Mouse (Mus musculus): ENCODE measurements around the gene Trappc5. TPM values are rescaled to one million over a fixed set of nuclear protein-coding genes. Genes with fewer than 3 reads are reported as not detected.
A peak's percentile ranks its signal among the peaks of the same experiment; 100 is the strongest.

Trappc5 gene
- total RNA-seq (2021), result 10 to 100 TPM; 26.5 to 32.9 TPM

GRCm38 (mm10) chr8:3676131-3676992 is at the start of gene Trappc5:
TSS of gene Trappc5 (plus strand) at chr8:3676299.
- peak; percentile 94 to 97 for DNase-seq (ENCODE audit: extremely low spot score in 1 of 2, low spot score in 1 of 2)

- no peak for DNase-seq (ENCODE audit: extremely low spot score in 1 of 2, low spot score in 1 of 2)
These were observed 49.1 kb upstream of the Trappc5 start for GRCm38 (mm10) chr8:3626971-3627370.

GRCm38 (mm10) chr8:3628014-3628413 is 48.1 kb upstream of the Trappc5 start:
- DNase-seq (ENCODE audit: extremely low spot score in 1 of 2, low spot score in 1 of 2), result no peak

DNA sequence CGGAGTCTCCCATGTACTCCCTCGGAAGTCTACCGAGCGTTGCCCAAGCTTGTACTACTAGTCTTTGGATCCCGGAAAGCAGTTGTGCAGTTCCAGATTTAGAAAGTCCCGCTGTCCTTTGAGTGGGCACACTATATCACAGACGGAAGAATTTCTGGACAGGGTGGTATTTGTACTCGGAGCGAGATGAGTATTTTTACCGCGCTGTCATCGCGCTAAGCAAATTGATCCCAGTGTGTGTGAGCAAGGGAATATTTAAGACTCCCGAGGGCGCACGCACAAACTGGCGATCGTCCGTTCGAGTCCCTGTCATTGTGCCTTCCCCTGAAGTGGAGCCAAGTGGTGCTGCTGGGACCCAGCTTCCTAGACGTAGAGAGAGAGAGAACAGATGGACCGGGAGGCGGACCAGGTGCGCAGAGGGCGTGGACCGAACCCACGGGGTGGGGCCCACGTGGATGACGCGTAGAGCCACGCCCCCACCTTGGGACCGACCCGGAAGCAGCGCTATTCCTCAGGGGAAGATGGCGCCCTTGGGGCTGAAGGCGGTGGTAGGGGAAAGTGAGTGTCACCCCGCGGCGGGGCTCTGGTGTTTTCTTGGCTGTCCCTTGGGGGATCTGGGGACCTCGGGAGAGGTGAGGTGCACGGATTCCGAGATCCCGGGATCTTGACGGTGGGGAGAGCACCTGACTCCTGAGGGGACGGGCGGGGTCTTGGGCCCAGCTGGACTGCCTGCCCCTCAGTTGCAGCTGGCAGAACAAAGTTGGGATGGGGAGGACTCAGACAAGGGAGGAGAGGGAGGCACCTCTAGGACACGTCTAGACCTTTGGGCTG is 45.2 kb upstream of the Trappc5 start, which contains the start of gene Stxbp2:
TSS of gene Stxbp2 (plus strand) at position 309 of the 831 bp plus-strand sequence.
- peak; percentile 56 to 58 for DNase-seq (ENCODE audit: extremely low spot score in 1 of 2, low spot score in 1 of 2)

GRCm38 (mm10) chr8:3631478-3631875 is 44.6 kb upstream of the Trappc5 start:
- no peak for DNase-seq (ENCODE audit: extremely low spot score in 1 of 2, low spot score in 1 of 2)

- no peak for DNase-seq (ENCODE audit: extremely low spot score in 1 of 2, low spot score in 1 of 2)
These were observed 30.3 kb upstream of the Trappc5 start for GRCm38 (mm10) chr8:3645804-3646203.

DNA sequence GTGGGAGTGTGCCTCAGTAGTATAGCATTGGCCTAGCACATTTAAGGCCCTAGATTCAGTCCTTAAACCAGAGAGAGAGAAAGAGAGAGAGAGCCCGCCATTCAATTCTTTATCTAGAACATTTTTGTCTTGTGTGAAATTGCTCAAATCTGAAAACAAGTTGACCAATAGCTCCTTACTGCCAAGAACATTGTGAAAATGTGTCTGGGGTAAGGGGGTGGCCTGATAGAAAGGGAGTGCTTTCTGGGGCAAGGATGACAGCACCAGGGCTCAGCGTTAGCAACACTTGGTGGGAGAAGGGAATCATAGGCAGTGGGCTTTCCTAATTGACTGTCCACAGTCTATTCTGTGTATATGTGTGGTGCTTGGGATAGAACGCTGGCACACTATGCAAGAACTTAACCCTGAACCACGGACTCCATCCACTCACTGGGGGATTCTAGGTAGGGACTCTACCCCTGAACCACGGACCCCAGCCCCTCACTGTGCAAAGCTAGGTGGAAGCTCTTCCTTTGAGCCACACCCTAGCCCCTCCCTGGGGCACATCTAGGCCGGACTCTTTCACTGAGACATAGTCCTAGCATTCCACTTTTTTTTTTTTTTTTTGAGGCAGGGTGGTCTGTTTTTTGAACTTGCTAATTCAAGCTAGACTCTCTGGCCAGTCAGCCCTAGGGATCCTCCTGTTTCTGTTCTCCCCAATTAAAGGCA is 29.1 kb upstream of the Trappc5 start:
- no peak for DNase-seq (ENCODE audit: extremely low spot score in 1 of 2, low spot score in 1 of 2)

- no peak for DNase-seq (ENCODE audit: extremely low spot score in 1 of 2, low spot score in 1 of 2)
These were observed 28.5 kb upstream of the Trappc5 start for GRCm38 (mm10) chr8:3647561-3647960.

DNA sequence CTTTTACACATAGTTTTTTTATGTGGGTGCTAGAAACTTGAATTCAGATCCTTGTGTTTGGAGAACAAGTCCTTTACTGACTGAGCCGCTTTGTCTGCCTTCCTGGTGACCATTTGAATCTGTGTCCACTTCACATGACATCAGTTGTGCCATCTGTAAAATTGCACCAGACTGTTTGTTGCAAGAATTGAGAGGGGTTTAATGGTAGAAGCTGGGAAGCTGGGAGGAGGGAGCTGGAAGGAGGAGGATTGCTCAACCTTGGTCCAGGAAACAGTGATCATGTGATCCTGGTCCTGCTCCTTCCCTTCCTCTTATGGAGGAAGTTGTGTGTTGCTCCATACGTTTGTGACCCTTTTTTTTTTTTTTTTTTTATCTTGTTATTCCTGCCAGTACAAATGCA is 27.8 kb upstream of the Trappc5 start:
- DNase-seq (ENCODE audit: extremely low spot score in 1 of 2, low spot score in 1 of 2), result no peak

DNA sequence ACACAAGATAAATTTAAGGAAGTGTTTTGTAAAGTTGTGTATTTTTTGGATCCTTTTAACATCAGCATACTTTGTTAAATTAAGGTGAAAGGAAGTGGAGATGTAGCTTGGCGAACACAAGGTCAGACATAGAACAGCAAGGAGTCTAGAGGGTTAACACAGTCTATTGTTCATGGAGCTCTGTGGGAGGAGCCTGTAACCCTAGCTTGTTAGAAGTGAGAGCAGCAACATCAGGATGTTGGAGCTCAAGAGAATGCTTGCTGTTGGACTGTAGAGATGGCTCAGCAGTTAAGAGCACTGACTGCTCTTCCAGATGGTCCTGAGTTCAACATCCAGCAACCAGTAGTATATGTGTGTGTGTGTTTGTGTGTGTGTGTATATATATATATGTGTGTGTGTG is 27.1 kb upstream of the Trappc5 start:
- no peak for DNase-seq (ENCODE audit: extremely low spot score in 1 of 2, low spot score in 1 of 2)

DNA sequence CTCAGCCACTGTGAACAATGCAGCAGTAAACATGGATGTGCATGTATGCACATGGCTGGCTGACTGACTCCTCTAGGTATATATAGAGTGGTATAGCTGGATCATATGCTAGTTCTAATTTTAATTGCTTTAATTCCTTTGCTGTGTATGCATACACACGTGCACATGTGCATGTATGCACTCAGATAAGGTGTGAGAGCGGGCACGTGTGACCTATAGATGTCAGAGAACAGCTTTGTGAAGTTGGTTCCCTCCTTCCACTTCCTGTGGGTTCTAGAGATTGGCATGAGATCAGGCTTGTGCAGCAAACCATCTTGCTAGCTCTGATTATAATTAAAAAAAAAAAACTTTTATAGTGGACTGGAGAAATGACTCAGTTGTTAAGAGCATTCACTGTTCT is 23.3 kb upstream of the Trappc5 start:
- DNase-seq (ENCODE audit: extremely low spot score in 1 of 2, low spot score in 1 of 2), result no peak

GRCm38 (mm10) chr8:3654726-3655508 is 21.2 kb upstream of the Trappc5 start:
- DNase-seq (ENCODE audit: extremely low spot score in 1 of 2, low spot score in 1 of 2), result no peak

DNA sequence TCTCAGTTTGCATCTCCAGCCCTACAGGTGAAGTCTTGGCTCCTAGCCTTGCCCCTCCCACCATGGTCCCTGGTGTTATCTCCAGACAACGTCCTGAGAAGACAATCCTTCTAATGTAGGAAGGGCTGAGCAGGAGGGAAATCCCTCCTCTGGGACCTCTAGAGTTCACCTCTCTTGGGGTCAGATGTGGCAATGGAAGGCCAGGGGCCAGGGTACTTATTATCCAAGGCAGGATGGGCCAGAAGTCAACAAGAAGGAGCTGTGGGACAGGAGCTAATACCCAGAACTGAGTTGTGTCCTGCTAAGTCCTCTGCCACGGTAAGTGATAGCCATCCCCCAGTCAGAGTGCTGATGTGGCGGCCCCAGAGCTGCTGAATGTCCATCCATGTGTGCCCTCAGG is 20.6 kb upstream of the Trappc5 start, which contains the start of gene Retn:
TSS of gene Retn (plus strand) at position 245 of the 400 bp plus-strand sequence.
- no peak for DNase-seq (ENCODE audit: extremely low spot score in 1 of 2, low spot score in 1 of 2)

GRCm38 (mm10) chr8:3656725-3657381 is 19.2 kb upstream of the Trappc5 start:
- DNase-seq (ENCODE audit: extremely low spot score in 1 of 2, low spot score in 1 of 2), result no peak

DNA sequence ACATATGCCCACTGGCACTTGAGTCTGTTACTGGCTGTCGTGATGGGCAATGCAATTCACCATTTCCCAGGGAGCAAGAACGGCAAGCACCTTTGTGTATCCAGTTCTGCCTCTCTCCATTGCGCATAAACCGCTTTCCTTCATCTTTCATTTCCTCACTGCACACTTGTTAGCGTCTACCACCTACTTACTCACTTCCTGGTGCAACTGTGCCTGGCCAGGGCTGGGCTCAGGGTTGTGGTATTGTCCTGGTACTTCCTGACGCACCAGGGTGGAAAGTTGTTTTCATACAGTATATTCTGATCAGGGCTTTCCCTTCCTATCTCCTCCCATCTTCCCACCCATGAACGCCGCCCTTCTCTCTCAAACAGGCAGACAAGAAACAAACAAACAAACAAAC is 15.2 kb upstream of the Trappc5 start:
- no peak for DNase-seq (ENCODE audit: extremely low spot score in 1 of 2, low spot score in 1 of 2)

GRCm38 (mm10) chr8:3664405-3664804 is 11.7 kb upstream of the Trappc5 start:
- no peak for DNase-seq (ENCODE audit: extremely low spot score in 1 of 2, low spot score in 1 of 2)

- DNase-seq (ENCODE audit: extremely low spot score in 1 of 2, low spot score in 1 of 2), result no peak
These were observed 10.6 kb upstream of the Trappc5 start, which contains the start of gene Mcemp1 for GRCm38 (mm10) chr8:3665507-3665906. TSS of gene Mcemp1 (plus strand) at chr8:3665754.

GRCm38 (mm10) chr8:3670388-3670787 is 5.7 kb upstream of the Trappc5 start:
- no peak for DNase-seq (ENCODE audit: extremely low spot score in 1 of 2, low spot score in 1 of 2)

DNA sequence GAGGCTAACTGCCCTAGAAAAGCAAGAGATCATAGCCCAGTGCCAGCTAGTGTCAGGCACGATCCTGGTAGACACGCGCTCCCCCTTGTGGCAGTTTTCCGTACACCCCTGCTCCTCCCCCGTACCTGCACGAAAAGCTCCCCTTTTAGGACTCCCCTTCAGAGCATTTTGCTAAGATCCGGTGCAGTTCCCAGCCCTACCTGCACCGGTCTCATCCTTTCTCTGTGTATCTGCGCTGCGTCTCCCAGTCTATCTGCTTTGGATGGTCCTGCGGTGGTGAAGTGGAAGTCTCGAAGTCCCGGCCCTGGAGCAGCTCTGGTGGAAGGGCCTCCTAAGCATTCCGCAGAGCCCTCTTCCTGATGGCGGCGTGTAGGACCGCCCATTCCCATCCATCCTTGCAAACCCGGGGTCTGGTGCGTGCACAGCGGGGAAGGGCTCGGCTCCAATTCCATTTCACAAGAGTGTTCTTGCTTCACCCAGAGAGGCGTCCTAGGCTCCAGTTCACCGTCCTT is 4.1 kb upstream of the Trappc5 start, which contains the start of gene Fcor:
TSS of gene Fcor (minus strand) at position 383 of the 512 bp plus-strand sequence.
- peak; percentile 90 to 96 for DNase-seq (ENCODE audit: extremely low spot score in 1 of 2, low spot score in 1 of 2)
